Mouse (Mus musculus): Measurements from ENCODE around the gene Padi6. TPM values are rescaled to one million over a fixed set of nuclear protein-coding genes. Genes with fewer than 3 reads are reported as not detected.
A peak's percentile ranks its signal among the peaks of the same experiment; 100 is the strongest.

The Padi6 gene
- total and polyA plus RNA-seq, 3 experiments, result not detected

DNA sequence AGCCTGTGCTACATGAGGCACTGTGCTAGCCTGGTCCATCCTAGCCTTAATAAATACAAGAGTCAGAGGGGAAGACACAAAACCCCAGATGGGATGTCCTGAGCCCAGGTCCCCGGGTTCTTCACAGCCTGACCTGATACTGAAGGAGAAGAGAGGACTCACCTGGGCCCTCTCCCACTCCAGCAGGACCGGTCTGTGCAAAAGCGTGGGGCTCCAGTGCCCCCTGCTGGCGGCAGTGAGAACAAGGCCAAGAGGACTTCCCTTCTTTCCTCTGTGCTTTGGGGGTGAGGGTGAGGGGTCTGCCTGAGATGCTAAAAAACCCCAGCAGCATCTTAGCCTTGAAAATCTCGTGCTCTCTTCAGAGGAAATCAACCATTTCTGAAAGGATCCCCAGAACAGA lies 63.4 kb downstream of the Padi6 start:
- intact Hi-C loops (cut with DNase I), result loop anchor here (1.0 kb wide), 1 partner anchor 35 kb away; no protein-coding TSS in a partner anchor
- peaks cover 5% of the 10 kb centered on the region for H3K4me1 ChIP-seq (ENCODE audit: control insufficient read depth, insufficient read depth, low read length)
- DNase-seq, result peak; percentile 21 to 51
- H3K9ac ChIP-seq (ENCODE audit: low read depth, low read length), result no peak overlapping the region
- H3K27ac ChIP-seq, result no peak overlapping the region
- TF ChIP-seq POLR2A (IDR thresholded peaks at IDR 0.05; ENCODE audit: insufficient read depth, low read depth, low read length) (no peak), CTCF (IDR thresholded peaks at IDR 0.05) (peak; percentile 75), EP300 (IDR thresholded peaks at IDR 0.05; ENCODE audit: insufficient read depth, low read depth, low read length) (peak; percentile 53; the same call in 1 of the 2 replicates)
- WGBS, result 20% methylated on average over 5 of the region's 5 CpGs
- no peak overlapping the region for H3K4me3 ChIP-seq
- H3K36me3 ChIP-seq (ENCODE audit: control insufficient read depth, insufficient read depth, low read length), result no peaks in the 10 kb centered on the region
- no peaks in the 10 kb centered on the region for H3K27me3 ChIP-seq (ENCODE audit: control insufficient read depth, insufficient read depth, low read length)
- no peaks in the 10 kb centered on the region for H3K79me2 ChIP-seq (replicated peaks; ENCODE audit: control insufficient read depth, insufficient read depth, low read length)

Small RNA genes within 50 kb of the gene (microRNA-seq; reads per million reads assigned to microRNA genes)
- gene Gm23045 (0 reads per million in 2 experiments), gene Gm25951 (0 reads per million in 2 experiments)

Other genes with a start within 250 kb of the Padi6 start
- gene Arhgef10l, start 76.6 kb downstream of the Padi6 start, total RNA-seq (2021), result 10 to 100 TPM; 61.0 to 74.4 TPM
- 54.7 and 75.6 TPM in 2 replicates for gene Arhgef10l, start 76.6 kb downstream of the Padi6 start, polyA plus RNA-seq (2012; rRNA removed)
- 10 to 100 TPM; 13.7 to 14.2 TPM for gene Rcc2, start 42.1 kb downstream of the Padi6 start, total RNA-seq (2021)
- 12.4 and 14.1 TPM in 2 replicates for gene Rcc2, start 42.1 kb downstream of the Padi6 start, polyA plus RNA-seq (2012; rRNA removed)
- 1 to 10 TPM in 1 of 2 experiments, under 1 TPM in 1; 0.70 to 2.5 TPM for gene Padi4, start 31.6 kb upstream of the Padi6 start, total RNA-seq (2021)
- gene Padi4, start 31.6 kb upstream of the Padi6 start, polyA plus RNA-seq (2012; rRNA removed), result 1.9 and 2.6 TPM in 2 replicates
- under 1 TPM; 0.09 to 0.16 TPM for gene Padi3, start 68.0 kb upstream of the Padi6 start, total RNA-seq (2021)
- gene Padi3, start 68.0 kb upstream of the Padi6 start, polyA plus RNA-seq (2012; rRNA removed), result 0.06 TPM in 1 of 2 replicates, not detected in the other
- not detected for gene Padi1, start 103.1 kb upstream of the Padi6 start, total RNA-seq (2021)
- gene Padi1, start 103.1 kb upstream of the Padi6 start, polyA plus RNA-seq (2012; rRNA removed), result 0.47 TPM in 1 of 2 replicates, not detected in the other
- gene Padi2, start 163.7 kb upstream of the Padi6 start, total RNA-seq (2021), result under 1 TPM; 0.31 to 0.96 TPM
- gene Padi2, start 163.7 kb upstream of the Padi6 start, polyA plus RNA-seq (2012; rRNA removed), result 1.3 and 1.4 TPM in 2 replicates
- 1,000 to 10,000 TPM; 1,126 to 1,344 TPM for gene Sdhb, start 218.6 kb upstream of the Padi6 start, total RNA-seq (2021)
- 1,030 and 1,505 TPM in 2 replicates for gene Sdhb, start 218.6 kb upstream of the Padi6 start, polyA plus RNA-seq (2012; rRNA removed)
- 10 to 100 TPM; 15.1 to 17.7 TPM for gene Atp13a2, start 244.2 kb upstream of the Padi6 start, total RNA-seq (2021)
- gene Atp13a2, start 244.2 kb upstream of the Padi6 start, polyA plus RNA-seq (2012; rRNA removed), result 30.4 and 34.8 TPM in 2 replicates

Measured in heart, adult 2 months (tissue).